Mouse (Mus musculus) kidney, adult 2 months (tissue): ENCODE measurements around the gene Xrcc2. TPM values are rescaled to one million over a fixed set of nuclear protein-coding genes. Genes with fewer than 3 reads are reported as not detected.
A peak's percentile ranks its signal among the peaks of the same experiment; 100 is the strongest.
"Not testable (repeated sequence)": the region's sequence is repeated elsewhere in the genome, so short reads cannot be mapped to it uniquely, and the experiment has no call there.

Experiments used
- DNase-seq: peaks from one replicate; pipeline ENCODE4 v3.0.0; 2021
- H3K27ac ChIP-seq: fragments of 200-500 bp; 2 replicates; pipeline ENCODE4 v1.5.1; 2012; ENCODE audit warnings: low read depth, low read length, control low read depth, inconsistent platforms; ENCODE audit not compliant: insufficient read depth
- H3K27me3 ChIP-seq: fragments of 200-500 bp; replicated peaks from 2 replicates; pipeline ENCODE4 v1.6.1; 2012; ENCODE audit warnings: mild to moderate bottlenecking, moderate library complexity, low read length, inconsistent platforms; ENCODE audit not compliant: control insufficient read depth, insufficient read depth
- H3K36me3 ChIP-seq: fragments of 200-500 bp; 2 replicates; pipeline ENCODE4 v1.6.1; 2012; ENCODE audit warnings: mild to moderate bottlenecking, moderate library complexity, low read length, inconsistent platforms; ENCODE audit not compliant: control insufficient read depth, insufficient read depth
- H3K4me1 ChIP-seq: fragments of 200-500 bp; 2 replicates; pipeline ENCODE4 v1.6.1; 2011; ENCODE audit warnings: low read length; ENCODE audit not compliant: control insufficient read depth, insufficient read depth
- H3K4me3 ChIP-seq: fragments of 200-500 bp; 2 replicates; pipeline ENCODE4 v1.5.1; 2011; ENCODE audit warnings: mild to moderate bottlenecking, low read depth, low read length, control low read depth; ENCODE audit not compliant: insufficient read depth
- CTCF ChIP-seq: fragments of 200-500 bp; conservative IDR thresholded peaks from 2 replicates; pipeline ENCODE4 v1.5.1; 2011; ENCODE audit warnings: low read depth, mild to moderate bottlenecking, control low read depth, low read length, moderate library complexity, mixed read lengths; ENCODE audit not compliant: insufficient read depth, insufficient read length
- POLR2A ChIP-seq: fragments of 200-500 bp; IDR thresholded peaks from one replicate; pipeline ENCODE4 v1.6.1; 2011; ENCODE audit warnings: low read depth, low read length, control low read depth
- WGBS: fragments of 180-500 bp; shearing (Covaris S2); methylation state at CpG from one replicate; pipeline ENCODE4 v1.1.7; 2018; 5-methylcytosine and 5-hydroxymethylcytosine counted together
- polyA plus RNA-seq: library from polyadenylated mRNA; depleted of rRNA; stranded (reverse); fragments of >200 nt; gene quantifications from 2 replicates; pipeline ENCODE4 v1.2.3, GENCODE M21; 2012

Gene Xrcc2
- polyA plus RNA-seq, 1 experiment, result 2.8 TPM

GRCm38 (mm10) chr5:25738448-25738847 is 32.8 kb upstream of the Xrcc2 start:
- Histone ChIP-seq H3K36me3 (no peaks in the 10 kb centered on the region), H3K27ac (no peak overlapping the region), H3K27me3 (no peaks in the 10 kb centered on the region), H3K4me1 (no peaks in the 10 kb centered on the region), H3K4me3 (no peak overlapping the region)
- TF ChIP-seq POLR2A, result no peak
- TF ChIP-seq CTCF, result no peak
- WGBS, result 54% methylated on average over 3 of the region's 3 CpGs
- DNase-seq, result no peak

GRCm38 (mm10) chr5:25735861-25736260 is 30.2 kb upstream of the Xrcc2 start:
- no peaks in the 10 kb centered on the region for H3K4me1 ChIP-seq
- WGBS, result 79% methylated on average over 2 of the region's 2 CpGs
- no peak overlapping the region for H3K4me3 ChIP-seq
- no peak for DNase-seq
- no peak overlapping the region for H3K27ac ChIP-seq
- H3K27me3 ChIP-seq, result no peaks in the 10 kb centered on the region
- TF ChIP-seq CTCF, result no peak
- no peak for TF ChIP-seq POLR2A
- no peaks in the 10 kb centered on the region for H3K36me3 ChIP-seq

GRCm38 (mm10) chr5:25734318-25734717 is 28.7 kb upstream of the Xrcc2 start:
- DNase-seq, result peak; percentile 28
- TF ChIP-seq POLR2A, result no peak
- peak; percentile 76 for TF ChIP-seq CTCF
- no peak overlapping the region for H3K4me3 ChIP-seq
- no peaks in the 10 kb centered on the region for H3K36me3 ChIP-seq
- H3K27me3 ChIP-seq, result no peaks in the 10 kb centered on the region
- no peak overlapping the region for H3K27ac ChIP-seq
- 12% methylated on average over 1 of the region's 1 CpGs for WGBS
- H3K4me1 ChIP-seq, result no peaks in the 10 kb centered on the region

- H3K36me3 ChIP-seq, result no peaks in the 10 kb centered on the region
- DNase-seq, result no peak
- no peaks in the 10 kb centered on the region for H3K27me3 ChIP-seq
- H3K27ac ChIP-seq, result no peak overlapping the region
- WGBS, result 40% methylated on average over 1 of the region's 1 CpGs
- no peaks in the 10 kb centered on the region for H3K4me1 ChIP-seq
- H3K4me3 ChIP-seq, result no peak overlapping the region
- TF ChIP-seq POLR2A (no peak), CTCF (no peak)
Observed at GRCm38 (mm10) chr5:25724134-25724675, 18.6 kb upstream of the Xrcc2 start.

- no peaks in the 10 kb centered on the region for H3K4me1 ChIP-seq
- no peaks in the 10 kb centered on the region for H3K27me3 ChIP-seq
- WGBS, result 82% methylated on average over 2 of the region's 2 CpGs
- H3K27ac ChIP-seq, result no peak overlapping the region
- no peak overlapping the region for H3K4me3 ChIP-seq
- no peak for DNase-seq
- no peaks in the 10 kb centered on the region for H3K36me3 ChIP-seq
- no peak for TF ChIP-seq CTCF
- no peak for TF ChIP-seq POLR2A
Observed at GRCm38 (mm10) chr5:25723016-25723415, 17.4 kb upstream of the Xrcc2 start.

GRCm38 (mm10) chr5:25719390-25719789 is 13.8 kb upstream of the Xrcc2 start:
- Histone ChIP-seq H3K36me3 (no peaks in the 10 kb centered on the region), H3K27ac (no peak overlapping the region), H3K27me3 (no peaks in the 10 kb centered on the region), H3K4me3 (no peak overlapping the region), H3K4me1 (no peaks in the 10 kb centered on the region)
- TF ChIP-seq CTCF, result no peak
- TF ChIP-seq POLR2A, result no peak
- 92% methylated on average over 4 of the region's 4 CpGs for WGBS
- DNase-seq, result no peak

GRCm38 (mm10) chr5:25713001-25713706 is 7.5 kb upstream of the Xrcc2 start:
- not testable (repeated sequence) for H3K4me1 ChIP-seq, H3K4me3 ChIP-seq, DNase-seq, H3K36me3 ChIP-seq, H3K27me3 ChIP-seq, H3K27ac ChIP-seq
- 89% methylated on average over 4 of the region's 4 CpGs for WGBS
